Mouse (Mus musculus): ENCODE measurements at regions not wholly inside any gene's neighbourhood (a gene's known extent, or its start where the extent isn't known, plus 50 kb on each side); places are given as distances from the start of the nearest gene placed in this dataset.
"Not testable (repeated sequence)": the region's sequence is repeated elsewhere in the genome, so short reads cannot be mapped to it uniquely, and the experiment has no call there.

- Histone ChIP-seq H3K4me1 (ENCODE audit: control insufficient read depth in 1 of 2, insufficient read depth in 2 of 2, low read length in 2 of 2) (no peaks in the 10 kb centered on the region), H3K79me2 (ENCODE audit: control insufficient read depth, insufficient read depth, low read length, poor library complexity) (no peaks in the 10 kb centered on the region), H3K27ac (ENCODE audit: control insufficient read depth, low read depth, low read length) (no peak overlapping the region), H3K9ac (ENCODE audit: control insufficient read depth, low read depth, low read length, poor library complexity, severe bottlenecking) (no peak overlapping the region), H3K36me3 (ENCODE audit: control insufficient read depth in 1 of 2, insufficient read depth in 2 of 2, low read length in 2 of 2) (no peaks in the 10 kb centered on the region), H3K27me3 (ENCODE audit: control insufficient read depth in 1 of 2, insufficient read depth in 2 of 2, low read length in 2 of 2) (no peaks in the 10 kb centered on the region), H3K4me3 (ENCODE audit: control insufficient read depth in 1 of 2, insufficient read depth in 1 of 2, low read depth in 2 of 2, low read length in 2 of 2) (no peak overlapping the region), H3K9me3 (replicated peaks; ENCODE audit: insufficient read depth, low read length) (no peaks in the 10 kb centered on the region)
- no peak for TF ChIP-seq POLR2AphosphoS2 (IDR thresholded peaks at IDR 0.05; ENCODE audit: low read length)
- TF ChIP-seq MAFK (IDR thresholded peaks at IDR 0.05; ENCODE audit: borderline replicate concordance, low read depth, low read length): no peak
- TF ChIP-seq ZC3H11A (IDR thresholded peaks at IDR 0.05; ENCODE audit: low read depth, low read length): no peak
- TF ChIP-seq CTCF (IDR thresholded peaks at IDR 0.05 in 2 of 3, conservative IDR thresholded peaks at IDR 0.05 in 1 of 3; ENCODE audit: control insufficient read depth in 1 of 3, insufficient read depth in 1 of 3, low read depth in 2 of 3, low read length in 3 of 3, poor library complexity in 1 of 3, severe bottlenecking in 1 of 3): no peak
- no peak for TF ChIP-seq SIN3A (IDR thresholded peaks at IDR 0.05; ENCODE audit: low read length)
- no peak for TF ChIP-seq GATA1 (IDR thresholded peaks at IDR 0.05; ENCODE audit: low read depth, low read length)
- no peak for TF ChIP-seq USF2 (IDR thresholded peaks at IDR 0.05; ENCODE audit: borderline replicate concordance in 1 of 2, insufficient read depth in 1 of 2, low read depth in 1 of 2, low read length in 2 of 2)
- no peak for DNase-seq (ENCODE audit: low read depth, low spot score)
Measured at GRCm38 (mm10) chr8:46355066-46355465, 60.6 kb upstream of the Helt start.

- not testable (repeated sequence) for H3K9ac ChIP-seq (ENCODE audit: control insufficient read depth, low read depth, low read length, poor library complexity, severe bottlenecking); H3K4me1 ChIP-seq (ENCODE audit: control insufficient read depth in 1 of 2, insufficient read depth in 2 of 2, low read length in 2 of 2); H3K27ac ChIP-seq (ENCODE audit: control insufficient read depth, low read depth, low read length); H3K79me2 ChIP-seq (ENCODE audit: control insufficient read depth, insufficient read depth, low read length, poor library complexity); H3K4me3 ChIP-seq (ENCODE audit: control insufficient read depth in 1 of 2, insufficient read depth in 1 of 2, low read depth in 2 of 2, low read length in 2 of 2); H3K9me3 ChIP-seq (replicated peaks; ENCODE audit: insufficient read depth, low read length); H3K27me3 ChIP-seq (ENCODE audit: control insufficient read depth in 1 of 2, insufficient read depth in 2 of 2, low read length in 2 of 2); H3K36me3 ChIP-seq (ENCODE audit: control insufficient read depth in 1 of 2, insufficient read depth in 2 of 2, low read length in 2 of 2)
- DNase-seq (ENCODE audit: low read depth, low spot score): peak; percentile 8
Measured at GRCm38 (mm10) chr8:46357961-46358360, 63.5 kb upstream of the Helt start.

- no peaks in the 10 kb centered on the region for H3K4me1 ChIP-seq (ENCODE audit: control insufficient read depth in 1 of 2, insufficient read depth in 2 of 2, low read length in 2 of 2)
- H3K27ac ChIP-seq (ENCODE audit: control insufficient read depth, low read depth, low read length): no peak overlapping the region
- H3K9ac ChIP-seq (ENCODE audit: control insufficient read depth, low read depth, low read length, poor library complexity, severe bottlenecking): no peak overlapping the region
- no peaks in the 10 kb centered on the region for H3K36me3 ChIP-seq (ENCODE audit: control insufficient read depth in 1 of 2, insufficient read depth in 2 of 2, low read length in 2 of 2)
- no peaks in the 10 kb centered on the region for H3K9me3 ChIP-seq (replicated peaks; ENCODE audit: insufficient read depth, low read length)
- no peak for TF ChIP-seq MXI1 (IDR thresholded peaks at IDR 0.05; ENCODE audit: low read depth, low read length)
- no peak for TF ChIP-seq ELF1 (IDR thresholded peaks at IDR 0.05; ENCODE audit: low read depth, low read length)
- TF ChIP-seq E2F4 (IDR thresholded peaks at IDR 0.05; ENCODE audit: borderline replicate concordance, low read depth, low read length): no peak
- no peak for TF ChIP-seq POLR2A (IDR thresholded peaks at IDR 0.05; ENCODE audit: control insufficient read depth in 1 of 2, insufficient read depth in 1 of 2, low read depth in 1 of 2, low read length in 2 of 2, poor library complexity in 1 of 2)
- no peak for TF ChIP-seq KAT2A (conservative IDR thresholded peaks at IDR 0.05; ENCODE audit: low read depth, low read length)
- TF ChIP-seq MAFK (IDR thresholded peaks at IDR 0.05; ENCODE audit: borderline replicate concordance, low read depth, low read length): no peak
- no peak for TF ChIP-seq POLR2AphosphoS2 (IDR thresholded peaks at IDR 0.05; ENCODE audit: low read length)
- no peak for TF ChIP-seq GATA1 (IDR thresholded peaks at IDR 0.05; ENCODE audit: low read depth, low read length)
- no peak overlapping the region for H3K4me3 ChIP-seq (ENCODE audit: control insufficient read depth in 1 of 2, insufficient read depth in 1 of 2, low read depth in 2 of 2, low read length in 2 of 2)
- H3K79me2 ChIP-seq (ENCODE audit: control insufficient read depth, insufficient read depth, low read length, poor library complexity): no peaks in the 10 kb centered on the region
- DNase-seq (ENCODE audit: low read depth, low spot score): no peak
- peaks cover 0 to 2% of the 10 kb centered on the region in 2 experiments; a peak in 2 of 4 replicates for H3K27me3 ChIP-seq (ENCODE audit: control insufficient read depth in 1 of 2, insufficient read depth in 2 of 2, low read length in 2 of 2)
Measured at GRCm38 (mm10) chr8:46362871-46363306, 68.4 kb upstream of the Helt start.

Data from MEL (cell line).